Mouse (Mus musculus) right cerebral cortex, postnatal 36 days (tissue): ENCODE results near the gene Gpc6.
A peak's percentile ranks its signal among the peaks of the same experiment; 100 is the strongest.

Source experiments
- DNase-seq, 2 experiments: peaks; one replicate each; pipeline ENCODE4 v3.0.0; 2022; ENCODE audit warnings: low spot score in 2 of 2, mixed read lengths in 1 of 2

The Gpc6 gene

DNA sequence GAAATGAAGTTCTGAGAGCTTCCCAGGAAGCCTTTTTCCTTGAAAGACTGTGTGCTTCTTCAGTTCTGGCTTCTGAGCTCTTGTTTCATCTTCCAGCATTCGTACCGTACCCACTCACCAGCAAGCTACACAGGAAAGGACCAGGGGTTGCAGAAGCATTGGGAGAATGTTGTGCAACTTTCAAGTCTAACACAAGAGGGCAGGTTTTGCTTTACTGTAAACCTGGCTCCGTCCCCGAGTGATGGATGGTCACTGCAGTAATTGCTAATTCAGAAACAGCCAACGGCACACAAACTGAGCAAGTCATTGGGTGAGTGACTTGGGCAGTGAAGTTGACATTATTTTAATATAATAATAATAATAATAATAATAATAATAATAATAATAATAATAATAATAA is 1080.6 kb downstream of the Gpc6 start:
- peak; percentile 35 to 36 for DNase-seq

DNA sequence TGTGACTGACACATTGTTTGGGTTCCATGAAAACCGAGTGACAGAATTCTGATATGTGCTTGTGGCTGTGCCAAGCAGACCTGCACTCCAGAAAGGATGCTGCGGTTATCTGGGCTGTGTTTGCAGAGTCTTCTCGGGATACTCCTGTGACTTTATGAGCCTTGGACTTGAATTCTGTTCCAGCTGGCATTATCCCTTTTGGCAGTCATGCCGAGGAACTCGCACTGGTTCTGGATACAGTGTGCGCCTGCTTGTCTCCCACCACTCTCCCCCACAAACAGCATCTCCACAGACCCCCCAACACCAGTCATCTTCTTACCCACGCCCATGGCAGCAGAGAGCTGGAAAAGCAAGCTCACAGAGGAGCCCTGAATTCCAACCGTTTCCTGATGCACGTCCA is 1084.4 kb downstream of the Gpc6 start:
- no peak for DNase-seq

DNA sequence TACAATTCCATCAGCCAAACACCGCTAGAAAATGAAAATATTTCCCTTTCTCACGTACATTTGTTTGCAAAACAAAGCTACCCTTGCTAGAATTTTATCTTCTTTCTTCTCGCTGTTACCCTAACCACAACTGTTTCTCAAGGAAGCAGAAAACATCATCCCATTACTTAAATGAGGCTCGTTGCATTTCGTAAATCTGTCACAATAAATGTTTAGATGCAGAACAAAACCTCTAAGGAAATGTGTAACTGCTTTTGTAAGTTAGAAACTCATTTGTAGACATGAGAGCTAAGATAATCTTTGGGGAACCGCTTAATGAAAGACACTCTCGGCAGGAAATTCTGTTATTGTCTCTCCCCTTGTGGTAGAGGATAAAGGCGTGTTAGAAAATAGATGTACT is 1088.1 kb downstream of the Gpc6 start:
- no peak for DNase-seq

DNA sequence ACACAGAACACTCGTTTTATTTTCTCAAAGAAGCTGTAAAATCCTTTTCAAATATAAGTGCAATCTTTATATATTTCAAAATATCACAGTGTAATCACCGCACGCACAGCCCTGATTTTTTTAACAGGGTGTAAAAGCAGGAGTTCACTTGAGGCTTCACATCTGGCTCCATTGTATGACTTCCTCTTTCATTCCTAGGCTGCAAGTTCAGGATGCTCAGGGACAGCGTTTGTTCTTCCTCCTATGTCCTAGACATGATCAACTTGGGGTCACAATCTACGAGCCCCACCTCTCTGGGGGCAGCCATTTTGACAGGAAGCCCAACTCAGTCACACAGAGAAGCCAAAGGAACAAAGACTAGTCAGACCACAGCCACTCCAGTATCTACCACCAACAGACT is 1094.2 kb downstream of the Gpc6 start:
- DNase-seq, result no peak

DNA sequence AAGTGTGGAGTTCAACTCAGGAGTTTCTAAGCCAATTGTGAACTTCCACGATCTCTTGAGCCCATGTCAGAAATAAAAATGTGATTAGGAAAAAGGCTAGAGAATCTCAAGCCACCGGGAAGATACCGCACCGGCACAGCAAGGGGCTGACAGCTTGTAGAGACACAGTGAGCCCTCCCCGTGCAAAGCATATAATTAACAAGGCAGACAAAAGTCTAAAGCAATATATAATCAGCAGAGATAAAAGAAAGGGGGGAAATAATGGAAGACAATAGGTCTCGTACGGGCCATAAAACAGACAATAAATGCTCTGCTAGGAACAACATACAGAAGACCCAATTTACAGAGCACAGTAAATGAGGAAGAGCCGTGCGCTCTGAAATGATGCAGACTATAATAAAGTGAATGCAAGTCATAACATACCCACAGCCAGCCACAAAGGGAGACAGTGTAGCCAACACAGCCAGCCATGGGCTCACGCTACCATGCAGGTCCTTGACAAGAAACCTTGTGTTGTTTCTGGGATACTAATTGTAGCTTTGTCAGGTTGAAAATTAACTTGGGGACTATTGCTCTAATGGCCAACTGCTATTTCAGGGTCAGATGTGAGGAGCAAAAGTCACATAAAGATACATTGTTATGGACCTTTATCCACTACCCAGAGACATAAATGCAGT is 1096.9 kb downstream of the Gpc6 start:
- DNase-seq, result no peak
